Mouse (Mus musculus) liver, adult 10 weeks (tissue): Measurements from ENCODE around the gene Vmn2r56. TPM values are rescaled to one million over a fixed set of nuclear protein-coding genes. Genes with fewer than 3 reads are reported as not detected.

ENCODE experiments used
- polyA plus RNA-seq: library from polyadenylated mRNA; stranded (reverse); fragments of 350-450 nt; fragmentation: Illumina TruSeq; extraction: RNeasy Lipid Tissue Mini Kit (QIAGEN cat#74804); gene quantifications from one replicate; pipeline ENCODE4 v1.2.3, GENCODE M21; 2014; ENCODE audit warnings: low read depth, low replicate concordance

Gene Vmn2r56
- not detected for polyA plus RNA-seq

DNA sequence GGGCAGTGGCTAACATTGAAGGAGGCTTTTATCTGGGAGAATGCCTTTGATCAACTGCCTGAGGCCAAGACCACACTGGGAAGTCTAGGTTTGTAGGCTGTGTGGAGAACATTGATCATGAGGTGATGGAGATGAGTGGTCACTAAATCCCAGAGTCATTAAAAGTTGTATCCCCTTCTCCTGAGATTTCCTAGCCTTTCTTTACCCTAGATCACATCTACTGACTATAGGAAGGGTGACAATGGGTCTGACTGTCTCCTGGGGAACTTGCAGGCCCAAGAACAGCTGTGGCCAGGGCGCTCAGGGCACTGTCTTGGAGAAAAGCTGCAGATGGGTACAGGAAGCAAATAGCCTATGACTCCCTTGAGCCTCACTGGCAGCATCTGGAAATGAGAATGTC, at the start of gene Vmn2r56:
Vmn2r56 (minus strand) TSS at position 101 of the 400 bp plus-strand sequence.

DNA sequence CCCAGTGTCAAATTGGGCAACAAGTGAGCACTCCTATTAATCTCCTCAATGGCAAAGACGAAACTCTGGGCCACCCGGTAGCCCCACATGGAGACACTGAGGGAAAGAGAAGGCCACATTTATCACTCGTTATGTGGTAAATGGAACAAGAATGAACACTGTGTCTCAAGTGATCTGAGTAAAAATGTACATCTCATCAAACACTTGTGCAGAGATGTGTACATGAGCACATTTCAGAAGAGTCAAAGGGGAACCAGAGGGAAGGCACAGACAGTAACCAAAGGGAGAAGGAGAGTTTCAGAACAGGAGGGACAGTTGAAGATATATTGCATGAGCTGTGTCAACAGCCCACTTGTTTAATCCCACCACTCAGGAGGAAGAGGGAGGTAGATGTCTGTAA, 49.9 kb downstream of the Vmn2r56 start, which contains the start of gene Vmn2r55:
Vmn2r55 (minus strand) TSS at position 101 of the 400 bp plus-strand sequence.

DNA sequence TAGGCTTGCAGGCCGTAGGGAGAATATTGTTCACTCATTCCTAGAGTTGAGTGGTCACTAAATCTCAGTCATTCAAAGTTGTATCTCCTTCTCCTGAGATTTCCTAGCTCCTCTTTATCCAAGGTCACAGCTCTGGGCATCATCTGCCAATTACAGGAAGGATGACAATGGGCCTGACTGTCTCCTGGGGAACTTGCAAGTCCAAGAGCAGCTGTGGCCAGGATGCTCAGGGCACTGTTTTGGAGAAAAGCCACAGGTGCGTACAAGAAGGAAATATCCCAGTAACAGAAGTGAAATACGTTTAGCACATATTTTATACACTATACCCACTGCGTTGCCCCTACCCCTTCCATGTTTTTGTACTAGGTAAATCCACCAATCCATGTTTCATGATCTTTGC, 94.6 kb downstream of the Vmn2r56 start, which contains the start of gene Vmn2r54:
Vmn2r54 (minus strand) TSS at position 101 of the 400 bp plus-strand sequence.

Other genes with a start within 250 kb of the Vmn2r56 start
- gene 2900092C05Rik, start 222.5 kb downstream of the Vmn2r56 start, polyA plus RNA-seq, result not detected
- gene Vmn2r53, start 126.2 kb downstream of the Vmn2r56 start, polyA plus RNA-seq, result not detected
- gene Vmn2r54, start 94.7 kb downstream of the Vmn2r56 start, polyA plus RNA-seq, result not detected
- gene Vmn2r55, start 50.0 kb downstream of the Vmn2r56 start, polyA plus RNA-seq, result not detected
- 0.45 TPM for gene Zscan18, start 68.6 kb upstream of the Vmn2r56 start, polyA plus RNA-seq
- 7.7 TPM for gene Zfp329, start 83.9 kb upstream of the Vmn2r56 start, polyA plus RNA-seq
- gene Zfp110, start 99.8 kb upstream of the Vmn2r56 start, polyA plus RNA-seq, result 24.1 TPM
- gene Zfp128, start 146.2 kb upstream of the Vmn2r56 start, polyA plus RNA-seq, result 2.3 TPM
- gene Zscan22, start 162.8 kb upstream of the Vmn2r56 start, polyA plus RNA-seq, result 2.5 TPM
- gene Rps5, start 187.3 kb upstream of the Vmn2r56 start, polyA plus RNA-seq, result 23.2 TPM
- not detected for gene Rnf225, start 192.4 kb upstream of the Vmn2r56 start, polyA plus RNA-seq
- gene Zfp324, start 230.8 kb upstream of the Vmn2r56 start, polyA plus RNA-seq, result 1.6 TPM
- 1.9 TPM for gene Zfp446, start 242.8 kb upstream of the Vmn2r56 start, polyA plus RNA-seq